Mouse (Mus musculus) spleen, postnatal 36 days (tissue): ENCODE results near the gene Hapln4.
"Not testable (repeated sequence)": the region's sequence is repeated elsewhere in the genome, so short reads cannot be mapped to it uniquely, and the experiment has no call there.

Experiments used
- DNase-seq, 2 experiments: peaks; one replicate each; pipeline ENCODE4 v3.0.0; 2022; ENCODE audit warnings: low spot score in 2 of 2, mixed read lengths in 1 of 2

The Hapln4 gene

GRCm38 (mm10) chr8:70083285-70083684, at the start of gene Hapln4:
TSS of gene Hapln4 (plus strand) at chr8:70083457.
- no peak for DNase-seq

GRCm38 (mm10) chr8:70037994-70038393, 45.3 kb upstream of the Hapln4 start:
- no peak for DNase-seq

GRCm38 (mm10) chr8:70041885-70042546, 41.2 kb upstream of the Hapln4 start:
- peak; percentile 15 to 51 for DNase-seq

- DNase-seq, result peak; percentile 95 to 97
Measured at GRCm38 (mm10) chr8:70042583-70043455, 40.4 kb upstream of the Hapln4 start, which contains the start of the genes Mau2 and Sugp1. TSS of gene Mau2 (minus strand) at chr8:70042734. TSS of gene Sugp1 (plus strand) at chr8:70042813.

GRCm38 (mm10) chr8:70043996-70044395, 39.3 kb upstream of the Hapln4 start:
- no peak for DNase-seq

GRCm38 (mm10) chr8:70049662-70050061, 33.6 kb upstream of the Hapln4 start:
- no peak for DNase-seq

GRCm38 (mm10) chr8:70050434-70050833, 32.8 kb upstream of the Hapln4 start:
- not testable (repeated sequence) for DNase-seq

- no peak for DNase-seq
Measured at GRCm38 (mm10) chr8:70057721-70058120, 25.5 kb upstream of the Hapln4 start.

- DNase-seq, result no peak
Measured at GRCm38 (mm10) chr8:70071836-70072440, 11.3 kb upstream of the Hapln4 start.

- no peak for DNase-seq
Measured at GRCm38 (mm10) chr8:70072441-70073069, 10.7 kb upstream of the Hapln4 start, which contains the start of gene Tm6sf2. TSS of gene Tm6sf2 (plus strand) at chr8:70072924.

GRCm38 (mm10) chr8:70073120-70073519, 10.1 kb upstream of the Hapln4 start:
- DNase-seq, result no peak

- DNase-seq, result no peak
Measured at GRCm38 (mm10) chr8:70073682-70074081, 9.6 kb upstream of the Hapln4 start.

GRCm38 (mm10) chr8:70081976-70082375, 1.3 kb upstream of the Hapln4 start:
- no peak for DNase-seq

- no peak for DNase-seq
Measured at GRCm38 (mm10) chr8:70084191-70085065, 1.2 kb downstream of the Hapln4 start.

- no peak for DNase-seq
Measured at GRCm38 (mm10) chr8:70086151-70086550, 2.9 kb downstream of the Hapln4 start.

- no peak for DNase-seq
Measured at GRCm38 (mm10) chr8:70087237-70087636, 4.0 kb downstream of the Hapln4 start.

- DNase-seq, result no peak
Measured at GRCm38 (mm10) chr8:70087836-70088650, 4.8 kb downstream of the Hapln4 start.

GRCm38 (mm10) chr8:70089296-70089960, 6.2 kb downstream of the Hapln4 start:
- no peak for DNase-seq

GRCm38 (mm10) chr8:70092786-70093185, 9.5 kb downstream of the Hapln4 start:
- no peak for DNase-seq
